Mouse (Mus musculus) cerebellum, adult 18-20 months (tissue): ENCODE measurements around the gene Acss1.

ENCODE experiments used
- DNase-seq, 2 experiments: peaks; one replicate each; pipeline ENCODE4 v3.0.0; 2021

Acss1 gene

GRCm38 (mm10) chr2:150667820-150668766 is at the start of gene Acss1:
Acss1 (minus strand) TSS chr2:150668500.
- peak; percentile 23 to 25 for DNase-seq

GRCm38 (mm10) chr2:150712167-150712674 is 43.9 kb upstream of the Acss1 start:
- DNase-seq = no peak

GRCm38 (mm10) chr2:150691481-150692170 is 23.3 kb upstream of the Acss1 start:
- no peak for DNase-seq

GRCm38 (mm10) chr2:150690216-150690615 is 21.9 kb upstream of the Acss1 start:
- DNase-seq = no peak

GRCm38 (mm10) chr2:150689223-150689800 is 21.0 kb upstream of the Acss1 start, which contains the start of gene Vsx1:
Vsx1 (minus strand) TSS chr2:150689360.
- no peak for DNase-seq

- peak; percentile 78 to 83 for DNase-seq
Observed at GRCm38 (mm10) chr2:150688541-150689186, 20.4 kb upstream of the Acss1 start.

GRCm38 (mm10) chr2:150687871-150688540 is 19.7 kb upstream of the Acss1 start:
- no peak for DNase-seq

- DNase-seq = no peak
Observed at GRCm38 (mm10) chr2:150685389-150685788, 17.1 kb upstream of the Acss1 start.

GRCm38 (mm10) chr2:150684451-150684850 is 16.2 kb upstream of the Acss1 start:
- no peak for DNase-seq

- no peak for DNase-seq
Observed at GRCm38 (mm10) chr2:150681581-150681980, 13.3 kb upstream of the Acss1 start.

- peak; percentile 59 to 75 for DNase-seq
Observed at GRCm38 (mm10) chr2:150678392-150678791, 10.1 kb upstream of the Acss1 start.

- no peak for DNase-seq
Observed at GRCm38 (mm10) chr2:150675525-150675924, 7.2 kb upstream of the Acss1 start.

- DNase-seq = peak; percentile 29 to 34
Observed at GRCm38 (mm10) chr2:150674900-150675299, 6.6 kb upstream of the Acss1 start.

GRCm38 (mm10) chr2:150673929-150674328 is 5.6 kb upstream of the Acss1 start:
- no peak for DNase-seq

GRCm38 (mm10) chr2:150671609-150672290 is 3.5 kb upstream of the Acss1 start:
- no peak for DNase-seq

GRCm38 (mm10) chr2:150670926-150671325 is 2.6 kb upstream of the Acss1 start:
- no peak for DNase-seq

GRCm38 (mm10) chr2:150669454-150670045 is 1.2 kb upstream of the Acss1 start:
- no peak for DNase-seq

GRCm38 (mm10) chr2:150668956-150669355 is 656 bp upstream of the Acss1 start:
- DNase-seq = no peak

GRCm38 (mm10) chr2:150667065-150667819 is 1.1 kb downstream of the Acss1 start:
- DNase-seq = no peak

GRCm38 (mm10) chr2:150666723-150667064 is 1.6 kb downstream of the Acss1 start:
- DNase-seq = no peak
